Mouse (Mus musculus) mature B cell (primary cell): ENCODE data around the gene Syn3.

Source experiments
- in situ Hi-C: fragments of 300-500 bp; cut with MboI; formaldehyde crosslinking; loops from 2 replicates; pipeline ENCODE4 v1.14.3; 2019

Syn3 gene

GRCm38 (mm10) chr10:86374061-86374460, 124.6 kb downstream of the Syn3 start:
- in situ Hi-C loops, result no loop called here

GRCm38 (mm10) chr10:86371561-86371960, 127.1 kb downstream of the Syn3 start:
- in situ Hi-C loops, result no loop called here

GRCm38 (mm10) chr10:86369346-86369745, 129.3 kb downstream of the Syn3 start:
- in situ Hi-C loops, result no loop called here

GRCm38 (mm10) chr10:86368811-86369210, 129.9 kb downstream of the Syn3 start:
- in situ Hi-C loops, result no loop called here

- in situ Hi-C loops, result no loop called here
Measured at GRCm38 (mm10) chr10:86367346-86367745, 131.3 kb downstream of the Syn3 start.

GRCm38 (mm10) chr10:86365632-86366092, 133.0 kb downstream of the Syn3 start:
- in situ Hi-C loops, result no loop called here

- in situ Hi-C loops, result no loop called here
Measured at GRCm38 (mm10) chr10:86363669-86364309, 134.9 kb downstream of the Syn3 start.

GRCm38 (mm10) chr10:86359699-86360098, 139.0 kb downstream of the Syn3 start:
- in situ Hi-C loops, result no loop called here

- in situ Hi-C loops, result no loop called here
Measured at GRCm38 (mm10) chr10:86359208-86359607, 139.5 kb downstream of the Syn3 start.

GRCm38 (mm10) chr10:86358307-86358975, 140.3 kb downstream of the Syn3 start:
- in situ Hi-C loops, result no loop called here

- in situ Hi-C loops, result no loop called here
Measured at GRCm38 (mm10) chr10:86356819-86357563, 141.7 kb downstream of the Syn3 start.

GRCm38 (mm10) chr10:86352521-86352920, 146.2 kb downstream of the Syn3 start:
- in situ Hi-C loops, result no loop called here

GRCm38 (mm10) chr10:86351287-86351686, 147.4 kb downstream of the Syn3 start:
- in situ Hi-C loops, result no loop called here

- in situ Hi-C loops, result no loop called here
Measured at GRCm38 (mm10) chr10:86346235-86346840, 152.4 kb downstream of the Syn3 start.

GRCm38 (mm10) chr10:86345645-86346044, 153.1 kb downstream of the Syn3 start:
- in situ Hi-C loops, result no loop called here

- in situ Hi-C loops, result no loop called here
Measured at GRCm38 (mm10) chr10:86344654-86345053, 154.0 kb downstream of the Syn3 start.

- in situ Hi-C loops, result no loop called here
Measured at GRCm38 (mm10) chr10:86343931-86344330, 154.8 kb downstream of the Syn3 start.

GRCm38 (mm10) chr10:86343362-86343761, 155.3 kb downstream of the Syn3 start:
- in situ Hi-C loops, result no loop called here

GRCm38 (mm10) chr10:86342713-86343112, 156.0 kb downstream of the Syn3 start:
- in situ Hi-C loops, result no loop called here

- in situ Hi-C loops, result no loop called here
Measured at GRCm38 (mm10) chr10:86342151-86342550, 156.5 kb downstream of the Syn3 start.

- in situ Hi-C loops, result no loop called here
Measured at GRCm38 (mm10) chr10:86341589-86341988, 157.1 kb downstream of the Syn3 start.

GRCm38 (mm10) chr10:86340991-86341527, 157.6 kb downstream of the Syn3 start:
- in situ Hi-C loops, result no loop called here
